Mouse (Mus musculus): Measurements from ENCODE around the gene Prelid3b. TPM values are rescaled to one million over a fixed set of nuclear protein-coding genes. Genes with fewer than 3 reads are reported as not detected.

Gene Prelid3b
- polyA plus RNA-seq, 1 experiment from 2014 or later = 110 TPM

DNA sequence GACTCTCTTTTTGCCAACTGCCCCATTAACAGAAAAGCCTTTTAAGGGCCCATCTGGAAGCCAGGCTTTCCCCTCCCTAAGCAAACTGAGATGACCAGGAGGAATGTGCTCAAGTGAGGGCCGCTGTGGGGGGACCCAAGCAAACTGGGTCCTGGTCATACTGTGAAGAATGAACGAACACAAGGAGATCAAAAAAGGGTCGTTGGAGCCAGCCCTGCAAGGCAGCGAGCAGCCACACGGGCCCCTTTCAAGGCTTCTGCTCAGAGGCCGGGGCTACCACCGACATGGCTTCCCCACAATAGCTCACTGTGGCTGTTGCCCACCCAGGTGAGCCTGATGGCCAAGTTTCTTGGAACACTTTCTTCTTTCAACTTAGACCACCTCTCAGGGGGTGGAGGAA is 26.4 kb downstream of the Prelid3b start:
- Histone ChIP-seq H3K27ac (ENCODE audit: low read depth, low read length) (no peak overlapping the region), H3K4me1 (ENCODE audit: control insufficient read depth, insufficient read depth, low read length) (0 out of 2 replicates have a peak, but pooled peaks cover 9% of the 10 kb centered on the region), H3K36me3 (ENCODE audit: control insufficient read depth, insufficient read depth, low read length) (no peaks in the 10 kb centered on the region), H3K27me3 (ENCODE audit: control insufficient read depth, insufficient read depth, low read length) (no peaks in the 10 kb centered on the region), H3K4me3 (ENCODE audit: low read length) (no peak overlapping the region), H3K9ac (ENCODE audit: low read depth, low read length) (no peak overlapping the region), H3K9me3 (ENCODE audit: control insufficient read depth, low read length) (no peaks in the 10 kb centered on the region), H3K4me2 (replicated peaks; ENCODE audit: low read depth, low read length) (no peak overlapping the region)
- peak; percentile 38; the same call in 1 of the 2 replicates for ATAC-seq (ENCODE audit: low FRiP score, low TSS enrichment)
- WGBS = 54% methylated on average over 7 of the region's 7 CpGs

DNA sequence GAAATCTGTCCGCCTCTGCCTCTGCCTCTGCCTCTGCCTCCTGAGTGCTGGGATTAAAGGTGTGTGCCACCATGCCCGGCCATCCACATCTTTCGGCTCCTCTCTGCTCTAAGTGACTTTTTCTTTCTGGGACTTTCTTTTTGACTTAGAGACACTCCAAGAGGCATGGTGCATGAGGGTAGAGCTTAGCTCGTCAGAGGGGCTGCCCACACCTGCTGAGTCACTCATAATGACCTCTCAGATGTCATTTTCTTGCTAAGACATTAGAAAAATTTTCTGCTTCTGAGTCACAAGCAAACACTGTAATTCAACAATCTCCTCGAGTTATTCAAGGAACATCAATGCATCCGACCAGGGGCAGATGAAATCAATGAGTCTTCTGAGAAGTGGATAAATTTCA is 27.9 kb downstream of the Prelid3b start:
- Histone ChIP-seq H3K4me2 (replicated peaks; ENCODE audit: low read depth, low read length) (no peak overlapping the region), H3K27ac (ENCODE audit: low read depth, low read length) (no peak overlapping the region), H3K9ac (ENCODE audit: low read depth, low read length) (no peak overlapping the region), H3K4me3 (ENCODE audit: low read length) (no peak overlapping the region), H3K27me3 (ENCODE audit: control insufficient read depth, insufficient read depth, low read length) (no peaks in the 10 kb centered on the region), H3K4me1 (ENCODE audit: control insufficient read depth, insufficient read depth, low read length) (0 out of 2 replicates have a peak, but pooled peaks cover 9% of the 10 kb centered on the region), H3K9me3 (ENCODE audit: control insufficient read depth, low read length) (no peaks in the 10 kb centered on the region), H3K36me3 (ENCODE audit: control insufficient read depth, insufficient read depth, low read length) (no peaks in the 10 kb centered on the region)
- ATAC-seq (ENCODE audit: low FRiP score, low TSS enrichment) = no peak
- WGBS = 82% methylated on average over 6 of the region's 6 CpGs

DNA sequence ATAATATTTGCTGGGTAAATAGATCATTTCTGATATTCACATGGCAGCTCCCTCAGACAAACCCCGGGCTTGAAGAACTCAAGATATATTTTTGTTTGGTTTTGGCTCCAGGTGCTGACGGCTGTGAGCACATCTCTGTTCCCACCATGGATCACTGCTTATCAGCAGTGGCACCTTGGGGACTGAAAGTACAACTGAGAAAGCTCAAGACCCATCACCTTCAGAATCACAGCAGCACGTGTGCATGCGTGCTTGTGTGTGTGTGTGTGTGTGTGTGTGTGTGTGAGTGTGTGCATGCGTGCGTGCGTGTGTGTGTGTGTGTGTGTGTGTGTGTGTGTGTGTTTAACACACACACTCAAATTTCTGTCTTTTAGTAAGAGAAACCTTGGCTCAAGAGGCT is 28.5 kb downstream of the Prelid3b start:
- no peaks in the 10 kb centered on the region for H3K9me3 ChIP-seq (ENCODE audit: control insufficient read depth, low read length)

DNA sequence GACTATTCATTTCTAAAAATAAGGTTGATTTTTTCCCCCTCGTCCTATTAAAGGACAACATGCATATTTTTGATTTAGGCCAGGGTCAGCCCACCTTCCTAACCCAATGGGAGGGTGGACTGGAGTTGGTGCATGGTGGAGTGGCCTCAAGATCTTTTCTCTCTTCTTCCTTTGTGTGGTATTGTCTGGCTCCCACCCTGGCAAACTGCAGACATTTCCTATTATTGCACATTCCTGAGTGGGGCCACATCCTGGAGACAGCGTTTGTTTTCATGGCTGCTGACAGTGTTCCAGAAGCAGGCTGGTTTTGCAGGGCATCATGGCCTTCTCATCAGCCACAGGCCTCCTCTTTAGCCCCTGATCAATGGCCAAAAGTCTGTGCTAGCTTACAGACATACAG is 29.8 kb downstream of the Prelid3b start:
- no peak overlapping the region for H3K4me2 ChIP-seq (replicated peaks; ENCODE audit: low read depth, low read length)
- H3K4me3 ChIP-seq (ENCODE audit: low read length) = no peak overlapping the region
- 73% methylated on average over 2 of the region's 2 CpGs for WGBS
- H3K4me1 ChIP-seq (ENCODE audit: control insufficient read depth, insufficient read depth, low read length) = peaks cover 15% of the 10 kb centered on the region
- ATAC-seq (ENCODE audit: low FRiP score, low TSS enrichment) = no peak
- H3K27me3 ChIP-seq (ENCODE audit: control insufficient read depth, insufficient read depth, low read length) = no peaks in the 10 kb centered on the region
- no peak overlapping the region for H3K27ac ChIP-seq (ENCODE audit: low read depth, low read length)
- no peaks in the 10 kb centered on the region for H3K36me3 ChIP-seq (ENCODE audit: control insufficient read depth, insufficient read depth, low read length)
- no peaks in the 10 kb centered on the region for H3K9me3 ChIP-seq (ENCODE audit: control insufficient read depth, low read length)
- no peak overlapping the region for H3K9ac ChIP-seq (ENCODE audit: low read depth, low read length)

More for the DNA sequence above, 28.5 kb downstream of the Prelid3b start:
- Histone ChIP-seq H3K4me1 (ENCODE audit: control insufficient read depth, insufficient read depth, low read length) (0 out of 2 replicates have a peak, but pooled peaks cover 9% of the 10 kb centered on the region), H3K27me3 (ENCODE audit: control insufficient read depth, insufficient read depth, low read length) (no peaks in the 10 kb centered on the region), H3K4me2 (replicated peaks; ENCODE audit: low read depth, low read length) (no peak overlapping the region), H3K4me3 (ENCODE audit: low read length) (no peak overlapping the region), H3K27ac (ENCODE audit: low read depth, low read length) (no peak overlapping the region), H3K9ac (ENCODE audit: low read depth, low read length) (no peak overlapping the region), H3K36me3 (ENCODE audit: control insufficient read depth, insufficient read depth, low read length) (no peaks in the 10 kb centered on the region)
- ATAC-seq (ENCODE audit: low FRiP score, low TSS enrichment) = no peak
- 83% methylated on average over 7 of the region's 7 CpGs for WGBS

DNA sequence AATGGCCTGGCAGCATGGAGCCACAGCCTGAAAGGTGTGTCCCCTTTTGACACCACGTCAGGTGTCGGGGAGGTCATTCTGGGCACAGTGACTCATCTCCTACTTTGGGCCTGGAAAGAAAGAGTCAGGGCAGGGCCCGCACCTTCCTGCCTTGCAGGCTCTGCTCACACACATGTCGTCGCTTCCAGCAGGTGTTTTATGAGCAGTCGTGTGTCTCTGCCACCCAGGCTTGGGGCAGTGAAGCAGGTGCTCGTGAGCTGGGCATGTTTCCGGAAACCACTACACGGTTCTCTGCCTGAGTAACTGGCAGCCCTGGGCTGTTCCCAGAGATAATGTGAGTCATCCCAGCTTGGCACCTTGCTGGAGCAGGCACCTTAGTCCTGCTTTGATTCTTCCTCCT is 30.4 kb downstream of the Prelid3b start:
- H3K4me3 ChIP-seq (ENCODE audit: low read length) = no peak overlapping the region
- 58% methylated on average over 9 of the region's 9 CpGs for WGBS
- H3K27me3 ChIP-seq (ENCODE audit: control insufficient read depth, insufficient read depth, low read length) = no peaks in the 10 kb centered on the region
- H3K9me3 ChIP-seq (ENCODE audit: control insufficient read depth, low read length) = no peaks in the 10 kb centered on the region
- H3K27ac ChIP-seq (ENCODE audit: low read depth, low read length) = no peak overlapping the region
- ATAC-seq (ENCODE audit: low FRiP score, low TSS enrichment) = no peak
- peaks cover 19% of the 10 kb centered on the region for H3K4me1 ChIP-seq (ENCODE audit: control insufficient read depth, insufficient read depth, low read length)
- H3K9ac ChIP-seq (ENCODE audit: low read depth, low read length) = no peak overlapping the region
- no peaks in the 10 kb centered on the region for H3K36me3 ChIP-seq (ENCODE audit: control insufficient read depth, insufficient read depth, low read length)
- H3K4me2 ChIP-seq (replicated peaks; ENCODE audit: low read depth, low read length) = no peak overlapping the region

DNA sequence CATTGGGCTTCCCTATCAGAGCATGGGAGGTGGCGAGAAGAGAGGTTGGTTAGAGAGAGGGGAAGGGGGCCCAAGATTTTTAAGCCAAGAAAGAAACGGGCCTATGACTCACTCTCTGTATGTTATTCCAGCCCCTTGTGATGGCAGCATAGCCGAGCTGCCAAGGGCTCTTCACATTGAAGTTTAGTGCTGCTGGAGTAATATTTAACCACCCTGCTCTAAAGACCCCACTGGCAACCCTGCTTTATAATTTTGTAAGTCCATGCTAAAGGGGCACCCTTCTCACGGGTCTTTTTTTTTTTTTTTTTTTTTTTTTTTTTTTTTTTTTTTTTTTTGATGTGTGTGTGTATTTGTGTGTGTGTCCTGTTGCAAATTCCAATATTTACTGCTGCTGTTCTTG is 31.0 kb downstream of the Prelid3b start:
- Histone ChIP-seq H3K36me3 (ENCODE audit: control insufficient read depth, insufficient read depth, low read length) (no peaks in the 10 kb centered on the region), H3K4me1 (ENCODE audit: control insufficient read depth, insufficient read depth, low read length) (peaks cover 19% of the 10 kb centered on the region), H3K4me3 (ENCODE audit: low read length) (no peak overlapping the region), H3K9me3 (ENCODE audit: control insufficient read depth, low read length) (no peaks in the 10 kb centered on the region), H3K9ac (ENCODE audit: low read depth, low read length) (no peak overlapping the region), H3K27ac (ENCODE audit: low read depth, low read length) (no peak overlapping the region), H3K27me3 (ENCODE audit: control insufficient read depth, insufficient read depth, low read length) (no peaks in the 10 kb centered on the region), H3K4me2 (replicated peaks; ENCODE audit: low read depth, low read length) (no peak overlapping the region)
- WGBS = 76% methylated on average over 4 of the region's 4 CpGs
- no peak for ATAC-seq (ENCODE audit: low FRiP score, low TSS enrichment)

DNA sequence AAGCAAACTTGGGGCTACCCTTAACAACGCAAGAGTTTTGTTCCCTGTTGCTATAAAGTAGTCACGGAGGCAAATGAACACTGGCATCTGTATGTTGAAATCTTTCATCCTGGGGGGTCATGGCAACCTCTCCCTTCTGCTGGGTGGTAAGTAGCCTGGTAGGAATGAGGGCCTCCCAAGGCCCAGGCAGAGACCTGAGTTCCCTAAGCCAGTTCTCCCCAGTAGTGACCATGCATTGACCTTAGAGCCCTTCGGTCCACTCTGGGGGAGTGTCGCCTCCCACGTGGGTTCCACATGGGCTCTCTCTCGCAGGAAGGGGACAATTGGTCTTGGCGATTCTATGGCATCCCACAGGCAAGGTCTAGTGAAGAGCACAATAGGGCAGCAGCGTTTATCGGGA is 32.9 kb downstream of the Prelid3b start:
- Histone ChIP-seq H3K36me3 (ENCODE audit: control insufficient read depth, insufficient read depth, low read length) (no peaks in the 10 kb centered on the region), H3K4me3 (ENCODE audit: low read length) (no peak overlapping the region), H3K27ac (ENCODE audit: low read depth, low read length) (no peak overlapping the region), H3K4me2 (replicated peaks; ENCODE audit: low read depth, low read length) (no peak overlapping the region), H3K9me3 (ENCODE audit: control insufficient read depth, low read length) (no peaks in the 10 kb centered on the region), H3K4me1 (ENCODE audit: control insufficient read depth, insufficient read depth, low read length) (peaks cover 13% of the 10 kb centered on the region), H3K9ac (ENCODE audit: low read depth, low read length) (no peak overlapping the region), H3K27me3 (ENCODE audit: control insufficient read depth, insufficient read depth, low read length) (no peaks in the 10 kb centered on the region)
- no peak for ATAC-seq (ENCODE audit: low FRiP score, low TSS enrichment)
- WGBS = 83% methylated on average over 9 of the region's 9 CpGs

DNA sequence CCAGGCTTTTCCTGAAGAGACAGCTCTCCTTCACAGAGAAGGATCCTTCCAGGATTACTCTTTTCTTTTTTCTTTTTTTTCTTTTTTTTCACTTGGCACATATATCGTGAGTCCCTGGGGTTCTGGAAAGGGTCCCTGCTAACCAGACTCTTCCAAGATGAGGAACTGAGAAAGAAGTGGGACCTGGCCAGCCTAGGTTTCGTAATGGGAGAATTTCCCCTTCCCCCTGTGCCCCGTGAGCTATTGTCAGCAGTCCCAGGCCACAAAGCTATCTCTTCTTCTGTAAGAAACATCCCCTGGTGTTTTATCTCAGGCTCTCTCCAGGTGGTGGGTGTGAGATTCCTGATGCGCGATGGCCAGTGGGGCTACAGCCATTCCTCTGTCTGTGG is 33.4 kb downstream of the Prelid3b start:
- no peaks in the 10 kb centered on the region for H3K9me3 ChIP-seq (ENCODE audit: control insufficient read depth, low read length)
- H3K36me3 ChIP-seq (ENCODE audit: control insufficient read depth, insufficient read depth, low read length) = no peaks in the 10 kb centered on the region
- 66% methylated on average over 5 of the region's 5 CpGs for WGBS
- H3K4me3 ChIP-seq (ENCODE audit: low read length) = no peak overlapping the region
- peaks cover 13% of the 10 kb centered on the region for H3K4me1 ChIP-seq (ENCODE audit: control insufficient read depth, insufficient read depth, low read length)
- no peak overlapping the region for H3K27ac ChIP-seq (ENCODE audit: low read depth, low read length)
- no peak overlapping the region; the same call in 1 of the 2 replicates for H3K4me2 ChIP-seq (replicated peaks; ENCODE audit: low read depth, low read length)
- peak overlapping the region; percentile 64; the same call in 1 of the 2 replicates for H3K9ac ChIP-seq (ENCODE audit: low read depth, low read length)
- no peaks in the 10 kb centered on the region for H3K27me3 ChIP-seq (ENCODE audit: control insufficient read depth, insufficient read depth, low read length)
- ATAC-seq (ENCODE audit: low FRiP score, low TSS enrichment) = no peak

DNA sequence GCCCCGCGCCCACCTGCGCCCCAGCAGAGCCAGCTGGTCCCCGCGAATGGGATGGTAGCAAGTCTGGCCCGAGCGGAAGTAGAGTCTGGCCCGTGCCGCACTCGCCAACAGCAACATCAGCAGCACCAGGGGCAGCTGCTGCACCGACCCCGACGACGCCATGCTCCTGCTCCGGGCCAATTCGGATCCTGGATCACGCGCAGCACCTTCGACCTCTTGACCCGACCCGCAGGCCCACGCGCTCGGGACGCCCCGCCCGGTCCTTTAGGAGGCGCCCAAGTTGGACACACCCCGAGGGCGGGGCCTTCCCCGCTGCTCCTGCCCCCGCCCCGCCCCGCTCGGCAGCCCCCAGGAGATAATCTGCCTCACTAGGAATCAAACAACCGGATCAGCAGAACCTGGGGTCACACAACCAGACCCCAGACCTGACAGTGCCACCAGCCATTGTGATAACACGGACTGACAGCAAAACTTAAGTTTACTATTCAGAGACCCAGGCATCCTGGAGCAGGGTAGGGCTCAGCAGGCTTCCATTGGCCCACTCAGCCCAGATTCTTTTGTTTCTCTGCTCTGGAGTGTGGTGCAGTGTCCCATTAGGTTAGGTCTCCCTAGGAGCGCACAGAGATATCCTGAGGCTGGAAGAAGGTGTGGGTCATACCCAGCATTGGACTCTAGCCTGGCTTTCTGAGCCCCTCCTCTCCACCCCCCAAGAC is 34.0 kb downstream of the Prelid3b start, which contains the start of gene Ctsz:
Ctsz (minus strand) TSS at position 303 of the 713 bp plus-strand sequence.
- Histone ChIP-seq H3K27ac (ENCODE audit: low read depth, low read length) (0 out of 2 replicates have a peak within 1 kb of the TSS, but pooled peaks have one; percentile 8), H3K36me3 (ENCODE audit: control insufficient read depth, insufficient read depth, low read length) (no peaks in the 10 kb centered on the region), H3K4me2 (replicated peaks; ENCODE audit: low read depth, low read length) (peak within 1 kb of the TSS; percentile 73), H3K27me3 (ENCODE audit: control insufficient read depth, insufficient read depth, low read length) (no peaks in the 10 kb centered on the region), H3K9me3 (ENCODE audit: control insufficient read depth, low read length) (no peaks in the 10 kb centered on the region), H3K4me1 (ENCODE audit: control insufficient read depth, insufficient read depth, low read length) (peaks cover 16% of the 10 kb centered on the region), H3K4me3 (ENCODE audit: low read length) (peak within 1 kb of the TSS; percentile 57), H3K9ac (ENCODE audit: low read depth, low read length) (peak within 1 kb of the TSS; percentile 64)
- 1% methylated on average over 37 of the region's 38 CpGs for WGBS
- ATAC-seq (ENCODE audit: low FRiP score, low TSS enrichment) = peak; percentile 77

All from kidney, embryonic 14.5 days (tissue).